Mouse (Mus musculus) 416B (cell line): ENCODE data around the gene Coq8b.
A peak's percentile ranks its signal among the peaks of the same experiment; 100 is the strongest.

Source experiments
- DNase-seq: peaks from one replicate; pipeline ENCODE4 v3.0.0; 2011; ENCODE audit warnings: low read depth

Gene Coq8b

GRCm38 (mm10) chr7:27232781-27233281 lies at the start of gene Coq8b:
Gene Coq8b (plus strand): TSS chr7:27233023.
- peak; percentile 97 for DNase-seq

- peak; percentile 76 for DNase-seq
Measured at GRCm38 (mm10) chr7:27184964-27185363, 47.9 kb upstream of the Coq8b start.

- DNase-seq = no peak
Measured at GRCm38 (mm10) chr7:27185986-27186385, 46.8 kb upstream of the Coq8b start.

- DNase-seq = peak; percentile 32
Measured at GRCm38 (mm10) chr7:27189271-27189931, 43.4 kb upstream of the Coq8b start.

- DNase-seq = no peak
Measured at GRCm38 (mm10) chr7:27192434-27192833, 40.4 kb upstream of the Coq8b start.

GRCm38 (mm10) chr7:27193731-27194130 lies 39.1 kb upstream of the Coq8b start:
- peak; percentile 29 for DNase-seq

GRCm38 (mm10) chr7:27195681-27196611 lies 36.9 kb upstream of the Coq8b start, which contains the start of the genes BC024978 and Snrpa:
Gene BC024978 (plus strand): TSS chr7:27195781.
Gene Snrpa (minus strand): TSS chr7:27196271.
- DNase-seq = peak; percentile 100

- DNase-seq = no peak
Measured at GRCm38 (mm10) chr7:27197136-27197535, 35.7 kb upstream of the Coq8b start.

GRCm38 (mm10) chr7:27197634-27198033 lies 35.2 kb upstream of the Coq8b start:
- no peak for DNase-seq

GRCm38 (mm10) chr7:27198355-27198754 lies 34.5 kb upstream of the Coq8b start:
- no peak for DNase-seq

GRCm38 (mm10) chr7:27198779-27199178 lies 34.0 kb upstream of the Coq8b start:
- DNase-seq = no peak

- no peak for DNase-seq
Measured at GRCm38 (mm10) chr7:27203730-27204449, 28.9 kb upstream of the Coq8b start.

- no peak for DNase-seq
Measured at GRCm38 (mm10) chr7:27212626-27213025, 20.2 kb upstream of the Coq8b start.

GRCm38 (mm10) chr7:27218586-27218985 lies 14.2 kb upstream of the Coq8b start:
- DNase-seq = no peak

- DNase-seq = no peak
Measured at GRCm38 (mm10) chr7:27219937-27220336, 12.9 kb upstream of the Coq8b start.

GRCm38 (mm10) chr7:27221939-27222338 lies 10.9 kb upstream of the Coq8b start:
- DNase-seq = no peak

- DNase-seq = no peak
Measured at GRCm38 (mm10) chr7:27222538-27222937, 10.3 kb upstream of the Coq8b start.

- no peak for DNase-seq
Measured at GRCm38 (mm10) chr7:27224877-27225575, 7.8 kb upstream of the Coq8b start.

GRCm38 (mm10) chr7:27227276-27227675 lies 5.5 kb upstream of the Coq8b start:
- no peak for DNase-seq

- DNase-seq = no peak
Measured at GRCm38 (mm10) chr7:27227676-27228075, 5.1 kb upstream of the Coq8b start.

- DNase-seq = peak; percentile 94
Measured at GRCm38 (mm10) chr7:27228281-27228821, 4.5 kb upstream of the Coq8b start, which contains the start of gene Itpkc. Gene Itpkc (minus strand): TSS chr7:27228661.
